Mouse (Mus musculus) neural tube, embryonic 12.5 days (tissue): ENCODE data around the gene 4430402I18Rik. TPM values are rescaled to one million over a fixed set of nuclear protein-coding genes. Genes with fewer than 3 reads are reported as not detected.
"Not testable (repeated sequence)": the region's sequence is repeated elsewhere in the genome, so short reads cannot be mapped to it uniquely, and the experiment has no call there.

ENCODE experiments used
- ATAC-seq: fragments of 200-750 bp; cut with Nextera tagmentation; 2 replicates; pipeline ENCODE4 v1.8.0; 2017; ENCODE audit warnings: low read depth, mild to moderate bottlenecking, moderate TSS enrichment, moderate library complexity; ENCODE audit not compliant: low FRiP score
- H3K27ac ChIP-seq: fragments of 300-500 bp; sonication (generic); 2 replicates; pipeline ENCODE4 v1.5.1; 2016
- H3K27me3 ChIP-seq: fragments of 300-500 bp; sonication (generic); replicated peaks from 2 replicates; pipeline ENCODE4 v1.6.1; 2016; ENCODE audit warnings: mild to moderate bottlenecking
- H3K36me3 ChIP-seq: fragments of 300-500 bp; sonication (generic); 2 replicates; pipeline ENCODE4 v1.6.1; 2016; ENCODE audit warnings: mild to moderate bottlenecking
- H3K4me1 ChIP-seq: fragments of 300-500 bp; sonication (generic); 2 replicates; pipeline ENCODE4 v1.6.1; 2016
- H3K4me2 ChIP-seq: fragments of 300-500 bp; sonication (generic); replicated peaks from 2 replicates; pipeline ENCODE4 v1.6.1; 2016; ENCODE audit warnings: mild to moderate bottlenecking
- H3K4me3 ChIP-seq: fragments of 300-500 bp; sonication (generic); 2 replicates; pipeline ENCODE4 v1.5.1; 2016
- H3K9ac ChIP-seq: fragments of 300-500 bp; sonication (generic); 2 replicates; pipeline ENCODE4 v1.6.1; 2016; ENCODE audit warnings: mild to moderate bottlenecking
- H3K9me3 ChIP-seq: fragments of 300-500 bp; sonication (generic); 2 replicates; pipeline ENCODE4 v1.6.1; 2016; ENCODE audit warnings: mild to moderate bottlenecking
- WGBS: fragments of 180-500 bp; shearing (Covaris S2); methylation state at CpG from one replicate; pipeline ENCODE4 v1.1.7; 2016; 5-methylcytosine and 5-hydroxymethylcytosine counted together
- polyA plus RNA-seq: library from polyadenylated mRNA; unstranded; fragments of >200 nt; fragmentation: Nextera tagmentation; extraction: Ambion mirVana; gene quantifications from 2 replicates; pipeline ENCODE4 v1.2.1, GENCODE M21; 2016

The 4430402I18Rik gene
- polyA plus RNA-seq: 0.33 and 0.39 TPM in 2 replicates

DNA sequence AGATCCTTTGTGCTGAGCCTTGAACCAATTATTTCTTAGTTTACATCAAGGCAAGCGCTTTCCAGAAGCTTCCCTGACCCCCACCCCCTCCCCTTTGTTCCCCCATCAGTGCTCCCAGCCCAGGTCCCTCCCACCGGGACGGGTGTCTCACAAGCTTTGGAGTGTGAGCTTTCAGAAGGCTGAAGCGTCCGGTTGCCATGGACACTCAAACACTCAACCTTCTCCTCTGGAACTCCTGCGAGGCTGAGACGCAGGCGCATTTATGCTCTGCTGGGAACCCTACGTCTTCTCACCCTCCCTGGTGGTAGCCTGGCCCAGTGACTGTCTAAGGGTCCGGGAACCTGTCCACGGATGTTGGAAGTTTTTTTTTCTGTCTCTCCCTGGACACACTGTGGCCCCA lies at the start of gene 4430402I18Rik:
Gene 4430402I18Rik, minus strand, starts transcription at position 149 of the 400 bp plus-strand sequence.
- Histone ChIP-seq H3K27me3 (no peaks in the 10 kb centered on the region; the same call in 1 of the 2 replicates), H3K4me2 (peak within 1 kb of the TSS; percentile 37), H3K4me3 (no peak within 1 kb of the TSS), H3K4me1 (peaks cover 11% of the 10 kb centered on the region), H3K9ac (no peak within 1 kb of the TSS), H3K36me3 (no peaks in the 10 kb centered on the region), H3K27ac (no peak within 1 kb of the TSS), H3K9me3 (no peaks in the 10 kb centered on the region)
- 9% methylated on average over 11 of the region's 11 CpGs for WGBS
- no peak for ATAC-seq

DNA sequence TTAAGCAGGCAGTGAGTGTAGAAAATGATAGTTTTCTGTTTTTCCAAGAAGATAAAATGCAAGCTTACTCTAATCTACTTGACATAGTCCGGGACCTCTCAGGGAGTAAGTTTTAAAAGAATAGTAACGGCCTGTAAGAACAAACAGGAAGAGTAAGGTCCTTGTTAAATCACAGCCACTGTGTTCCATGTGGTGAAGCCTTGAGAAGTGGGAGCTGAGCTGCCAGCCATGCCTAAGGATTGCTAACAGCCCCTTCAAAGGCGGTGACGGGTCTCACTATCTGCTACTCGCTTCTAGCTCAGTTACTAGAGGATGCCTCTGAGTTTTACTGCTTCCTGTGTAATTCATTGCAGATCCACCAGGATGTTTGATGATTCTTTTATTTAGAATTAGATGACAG lies 49.2 kb upstream of the 4430402I18Rik start:
- Histone ChIP-seq H3K4me2 (no peak overlapping the region), H3K4me3 (no peak overlapping the region), H3K36me3 (peaks cover 61% of the 10 kb centered on the region), H3K27ac (no peak overlapping the region), H3K27me3 (no peaks in the 10 kb centered on the region), H3K9ac (no peak overlapping the region), H3K9me3 (no peaks in the 10 kb centered on the region), H3K4me1 (no peaks in the 10 kb centered on the region)
- 73% methylated on average over 5 of the region's 5 CpGs for WGBS
- no peak for ATAC-seq

DNA sequence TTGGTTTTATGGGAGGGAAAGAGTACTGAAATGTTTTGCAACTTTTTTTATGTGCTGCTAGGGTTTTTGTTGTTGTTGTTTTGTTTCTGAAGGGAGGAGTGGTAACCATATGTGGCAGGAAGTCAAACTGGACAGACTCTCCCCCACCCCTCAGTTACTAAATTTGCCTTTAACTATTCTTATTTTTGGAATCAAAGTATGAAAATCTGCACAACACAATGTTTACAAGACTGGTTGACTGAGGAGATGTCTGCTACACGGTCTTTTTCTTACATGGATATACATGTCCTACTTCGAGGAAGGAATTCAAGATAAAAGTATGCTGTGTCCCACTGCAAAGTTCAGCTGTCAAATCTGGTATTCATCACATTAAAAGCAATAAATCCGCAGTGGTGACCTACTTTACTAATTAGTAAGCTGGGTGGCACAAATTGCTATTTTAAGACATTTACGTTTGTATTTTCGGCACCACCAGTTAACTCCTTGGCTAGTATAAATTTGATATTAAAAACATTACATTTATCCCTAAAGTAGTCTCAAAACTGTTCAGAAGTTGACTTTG lies 48.7 kb upstream of the 4430402I18Rik start:
- WGBS: 86% methylated on average over 5 of the region's 5 CpGs
- Histone ChIP-seq H3K4me1 (no peaks in the 10 kb centered on the region), H3K9ac (no peak overlapping the region), H3K9me3 (no peaks in the 10 kb centered on the region), H3K4me2 (no peak overlapping the region), H3K36me3 (peaks cover 60% of the 10 kb centered on the region), H3K4me3 (no peak overlapping the region), H3K27ac (no peak overlapping the region), H3K27me3 (no peaks in the 10 kb centered on the region)
- no peak for ATAC-seq

DNA sequence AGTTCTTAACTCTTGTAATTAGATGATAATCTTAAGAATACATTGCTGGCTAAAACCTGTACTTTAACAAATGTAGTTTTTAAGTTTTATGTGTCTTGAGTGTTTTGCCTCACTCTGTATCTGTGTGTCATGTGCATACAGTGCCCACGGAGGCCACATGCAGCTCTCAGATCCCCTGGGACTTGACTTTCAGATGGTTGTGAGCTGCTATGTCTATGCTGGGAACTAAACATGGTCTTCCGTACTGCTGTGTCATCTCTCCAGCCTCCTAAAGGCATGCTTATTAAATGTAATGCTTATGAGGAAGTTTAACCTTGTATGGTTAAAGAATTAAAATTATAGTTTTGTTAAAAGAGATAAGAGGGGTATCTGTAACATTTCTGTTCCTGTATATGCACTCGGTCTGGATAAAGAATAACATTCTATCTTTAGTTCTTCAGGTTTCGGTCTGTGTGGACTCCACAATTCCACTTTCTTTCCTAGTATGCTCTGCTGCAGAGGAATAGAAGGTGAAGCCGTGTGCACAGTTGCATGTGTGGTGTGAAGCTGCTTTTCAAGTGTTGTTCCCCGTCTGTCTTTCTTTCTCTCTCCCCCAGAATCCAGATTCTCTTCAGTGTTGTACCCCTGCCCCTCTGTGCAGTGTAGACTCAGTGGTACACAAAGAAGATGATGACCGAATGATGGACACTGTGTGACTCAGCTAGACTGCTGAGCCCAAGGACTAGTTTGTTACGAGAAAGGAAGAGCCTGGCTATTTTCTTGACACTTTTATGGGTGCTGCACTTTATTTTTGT lies 48.0 kb upstream of the 4430402I18Rik start:
- H3K9me3 ChIP-seq: no peaks in the 10 kb centered on the region
- no peaks in the 10 kb centered on the region for H3K27me3 ChIP-seq
- ATAC-seq: no peak
- no peak overlapping the region for H3K4me2 ChIP-seq
- H3K9ac ChIP-seq: no peak overlapping the region
- H3K27ac ChIP-seq: no peak overlapping the region
- no peak overlapping the region for H3K4me3 ChIP-seq
- peaks cover 63% of the 10 kb centered on the region for H3K36me3 ChIP-seq
- no peaks in the 10 kb centered on the region for H3K4me1 ChIP-seq
- WGBS: 81% methylated on average over 8 of the region's 8 CpGs

DNA sequence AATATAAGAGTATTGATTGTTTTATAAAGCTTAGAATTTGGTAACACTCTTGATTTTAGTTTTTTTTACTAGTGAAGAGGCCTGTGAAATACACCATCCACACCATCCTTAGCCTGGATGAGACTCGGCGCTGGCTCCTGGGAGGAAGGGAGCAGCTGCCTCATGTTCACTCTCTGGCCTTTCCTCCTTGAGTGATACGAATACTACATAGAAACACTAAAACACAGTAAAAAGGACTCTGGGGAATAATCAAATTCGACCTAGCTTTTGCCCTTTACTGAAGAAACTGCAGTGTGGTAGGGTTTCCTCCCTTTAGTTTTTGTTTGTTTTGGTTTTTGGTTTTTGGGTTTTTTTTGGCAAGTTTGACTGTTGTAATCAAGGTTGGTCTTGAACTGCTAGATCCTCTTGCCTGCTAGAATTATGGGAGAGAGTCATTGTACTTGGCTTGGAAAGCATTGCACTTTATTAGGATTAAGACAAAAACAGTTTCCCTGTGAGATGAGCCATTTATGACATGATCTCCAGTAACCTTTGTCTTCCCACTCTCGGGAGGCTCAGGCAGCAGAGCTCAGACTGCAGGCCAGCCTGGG lies 47.0 kb upstream of the 4430402I18Rik start:
- WGBS: 72% methylated on average over 5 of the region's 5 CpGs
- no peaks in the 10 kb centered on the region for H3K27me3 ChIP-seq
- ATAC-seq: no peak
- no peak overlapping the region for H3K4me3 ChIP-seq
- H3K9me3 ChIP-seq: no peaks in the 10 kb centered on the region
- peaks cover 53% of the 10 kb centered on the region for H3K36me3 ChIP-seq
- no peak overlapping the region for H3K4me2 ChIP-seq
- no peaks in the 10 kb centered on the region for H3K4me1 ChIP-seq
- H3K9ac ChIP-seq: no peak overlapping the region
- no peak overlapping the region for H3K27ac ChIP-seq

DNA sequence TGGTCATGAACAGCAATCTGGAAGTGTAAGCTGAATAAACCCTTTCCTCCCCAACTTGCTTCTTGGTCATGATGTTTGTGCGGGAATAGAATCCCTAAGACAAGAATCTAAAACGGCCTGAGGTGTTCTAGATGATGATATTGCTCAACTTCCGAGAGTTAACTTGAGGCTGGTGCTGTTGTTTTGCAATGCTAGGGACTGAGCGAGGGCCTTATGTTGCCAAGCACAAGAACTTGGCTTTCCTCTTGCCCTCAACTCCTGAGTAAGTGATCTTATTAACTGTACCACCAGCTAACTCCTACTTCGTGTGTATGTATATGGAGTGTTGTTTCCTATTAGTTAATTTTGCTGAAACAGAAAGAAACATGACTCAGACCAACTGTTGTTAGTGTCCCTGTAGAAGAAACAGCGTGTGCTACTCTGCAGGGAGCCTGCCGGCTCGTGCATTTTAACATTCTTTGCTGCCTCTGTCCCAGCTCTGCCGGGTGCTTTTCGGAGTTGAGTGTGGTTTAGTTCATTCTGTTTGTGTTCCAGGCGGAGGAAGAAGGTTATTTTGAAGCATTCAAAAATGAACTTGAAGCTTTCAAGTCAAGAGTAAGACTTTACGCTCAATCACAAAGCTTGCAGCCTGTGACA lies 43.9 kb upstream of the 4430402I18Rik start:
- 91% methylated on average over 12 of the region's 12 CpGs for WGBS
- ATAC-seq: no peak
- Histone ChIP-seq H3K36me3 (peaks cover 63% of the 10 kb centered on the region), H3K9me3 (no peaks in the 10 kb centered on the region), H3K4me2 (no peak overlapping the region), H3K27me3 (no peaks in the 10 kb centered on the region), H3K9ac (no peak overlapping the region), H3K4me1 (no peaks in the 10 kb centered on the region), H3K4me3 (no peak overlapping the region), H3K27ac (no peak overlapping the region)

DNA sequence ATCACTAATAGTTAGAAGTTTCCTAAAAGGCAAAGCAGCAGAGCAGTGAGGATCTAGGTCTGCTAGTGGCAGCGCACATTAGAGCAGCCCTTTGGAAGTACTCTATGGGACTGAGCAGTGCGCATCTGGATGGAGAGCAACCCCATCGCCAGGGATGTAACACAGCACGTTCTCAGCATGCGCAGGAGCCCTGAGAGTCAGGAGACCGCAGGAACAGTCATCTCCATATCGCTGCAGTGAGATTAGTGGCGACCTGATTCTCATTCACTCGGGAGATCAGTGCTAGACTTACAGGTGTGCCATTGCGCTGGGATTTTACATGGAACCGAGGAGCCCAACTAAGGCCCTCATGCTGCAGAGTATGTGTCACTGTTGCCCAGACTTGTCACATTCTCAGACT lies 41.4 kb upstream of the 4430402I18Rik start:
- Histone ChIP-seq H3K27ac (no peak overlapping the region), H3K36me3 (peaks cover 56% of the 10 kb centered on the region), H3K9ac (no peak overlapping the region), H3K27me3 (no peaks in the 10 kb centered on the region), H3K4me2 (no peak overlapping the region), H3K9me3 (no peaks in the 10 kb centered on the region), H3K4me3 (no peak overlapping the region), H3K4me1 (no peaks in the 10 kb centered on the region)
- ATAC-seq: no peak
- WGBS: 96% methylated on average over 11 of the region's 11 CpGs

DNA sequence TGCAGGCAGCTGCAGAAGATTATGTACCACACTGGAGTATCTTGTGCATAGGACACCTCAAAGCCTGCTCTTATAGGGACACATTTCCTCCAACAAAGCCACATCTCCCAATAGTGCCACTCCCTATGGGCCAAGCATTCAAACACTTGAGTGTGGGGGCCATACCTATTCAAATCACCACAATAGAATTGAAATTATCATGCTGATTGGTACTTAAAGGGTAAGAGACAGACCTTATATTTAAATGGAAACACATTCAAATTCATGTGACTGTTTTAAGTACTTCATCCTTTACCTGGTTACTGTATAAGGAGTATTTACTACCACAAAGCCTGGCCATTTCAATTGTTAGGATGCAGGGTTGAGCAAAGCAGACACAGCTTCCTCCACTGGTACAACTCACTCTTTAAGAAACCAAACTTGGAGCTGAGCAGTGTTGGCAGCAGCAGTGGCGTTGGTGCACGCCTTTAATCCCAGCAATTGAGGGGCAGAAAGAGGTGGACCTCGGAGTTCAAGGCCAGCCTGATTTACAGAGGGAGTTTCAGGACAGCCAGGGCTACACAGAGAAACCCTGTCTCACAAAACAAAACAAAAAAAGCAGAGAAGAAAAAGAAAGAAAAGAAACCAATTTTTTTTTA lies 40.6 kb upstream of the 4430402I18Rik start:
- no peak overlapping the region for H3K9ac ChIP-seq
- H3K36me3 ChIP-seq: peaks cover 51% of the 10 kb centered on the region
- WGBS: 88% methylated on average over 3 of the region's 3 CpGs
- H3K9me3 ChIP-seq: no peaks in the 10 kb centered on the region
- no peaks in the 10 kb centered on the region for H3K27me3 ChIP-seq
- no peak for ATAC-seq
- H3K4me1 ChIP-seq: no peaks in the 10 kb centered on the region
- no peak overlapping the region for H3K27ac ChIP-seq
- no peak overlapping the region for H3K4me2 ChIP-seq
- no peak overlapping the region for H3K4me3 ChIP-seq

DNA sequence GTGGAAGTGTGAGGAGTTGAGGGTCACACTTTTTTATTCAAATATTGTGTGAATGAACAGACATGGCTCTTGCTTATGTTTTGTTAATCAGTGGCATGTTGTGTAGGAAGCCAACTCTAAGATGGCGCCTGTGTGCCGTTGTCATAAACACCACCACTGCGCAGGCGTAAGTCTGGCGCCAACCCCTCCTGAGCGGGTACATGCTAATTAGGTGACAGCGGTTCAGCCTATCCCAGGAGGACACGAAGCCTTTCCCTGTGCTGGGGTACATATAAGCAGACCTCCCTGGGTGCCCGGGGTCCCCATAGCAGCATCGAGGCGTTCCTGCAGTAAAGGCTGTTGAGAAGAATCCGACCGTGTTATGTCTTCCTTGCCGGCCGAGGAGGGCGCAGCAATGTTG lies 32.7 kb upstream of the 4430402I18Rik start:
- H3K27me3 ChIP-seq, H3K4me2 ChIP-seq, H3K4me3 ChIP-seq, H3K9ac ChIP-seq, H3K4me1 ChIP-seq, ATAC-seq, H3K27ac ChIP-seq, H3K9me3 ChIP-seq: not testable (repeated sequence)
- WGBS: 97% methylated on average over 16 of the region's 16 CpGs
- peaks cover 46% of the 10 kb centered on the region for H3K36me3 ChIP-seq

DNA sequence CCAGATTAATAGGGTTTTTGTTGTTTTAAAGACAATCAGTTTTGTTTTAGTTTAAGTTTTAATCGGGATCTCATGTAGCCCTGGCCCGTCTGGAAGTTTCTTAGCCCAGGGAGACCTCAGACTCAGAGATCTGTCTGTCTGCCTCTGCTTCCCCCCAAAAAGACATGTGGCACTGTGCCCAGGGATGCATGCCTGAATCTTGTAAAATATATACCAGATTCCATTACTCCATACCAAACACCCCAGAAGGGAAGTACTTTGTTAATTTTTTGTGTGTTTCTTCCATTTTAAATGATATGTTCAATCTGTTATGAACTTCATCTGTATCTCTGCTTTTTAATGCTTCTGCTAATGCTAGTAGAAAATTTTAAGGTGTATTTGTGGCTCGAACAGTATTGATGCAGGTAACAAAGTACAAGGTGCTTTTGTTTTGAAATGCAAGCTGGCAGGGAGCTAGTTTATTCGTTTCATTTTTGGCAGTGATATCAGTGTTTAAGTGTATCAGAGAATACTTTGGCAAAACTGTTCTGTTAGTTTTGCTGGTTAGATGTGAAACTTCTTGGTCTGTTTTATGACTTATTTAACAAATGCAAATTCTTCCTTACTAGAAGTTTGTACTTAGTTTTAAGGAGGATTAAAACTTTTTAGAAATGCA lies 30.5 kb upstream of the 4430402I18Rik start:
- Histone ChIP-seq H3K4me3 (no peak overlapping the region), H3K4me1 (no peaks in the 10 kb centered on the region), H3K27ac (no peak overlapping the region), H3K9me3 (no peaks in the 10 kb centered on the region), H3K9ac (no peak overlapping the region), H3K36me3 (peaks cover 55% of the 10 kb centered on the region), H3K4me2 (no peak overlapping the region), H3K27me3 (no peaks in the 10 kb centered on the region)
- WGBS: 96% methylated on average over 4 of the region's 4 CpGs
- ATAC-seq: no peak

DNA sequence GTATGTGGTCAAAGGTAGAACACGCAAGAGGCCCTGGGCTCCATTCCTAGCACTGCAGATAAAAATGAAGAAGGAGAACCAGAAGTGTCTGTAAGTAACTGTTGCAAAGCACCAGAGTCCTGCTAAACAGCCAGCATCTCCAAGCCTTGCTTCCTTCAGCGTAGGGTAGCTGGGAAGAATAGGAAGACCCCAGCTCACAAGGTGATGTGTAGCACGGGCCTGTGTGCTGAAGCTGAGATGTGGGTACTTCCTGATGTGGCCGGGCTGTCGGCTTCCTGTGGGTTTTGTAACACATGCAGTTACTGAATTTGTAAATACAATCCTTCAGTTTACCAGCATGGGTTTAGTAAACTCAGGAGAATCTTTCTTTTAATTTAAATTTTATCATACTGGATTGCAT lies 27.8 kb upstream of the 4430402I18Rik start:
- 95% methylated on average over 5 of the region's 5 CpGs for WGBS
- Histone ChIP-seq H3K4me3 (no peak overlapping the region), H3K9ac (no peak overlapping the region), H3K4me1 (peaks cover 7% of the 10 kb centered on the region), H3K36me3 (peaks cover 37% of the 10 kb centered on the region), H3K27ac (no peak overlapping the region), H3K4me2 (no peak overlapping the region), H3K9me3 (no peaks in the 10 kb centered on the region), H3K27me3 (no peaks in the 10 kb centered on the region)
- no peak for ATAC-seq
